13 mouse cellular contexts compared by ENCODE assay signal in genomic region chr9:121334311-121334851, GRCm38 (mm10). TPM values are rescaled to one million over a fixed set of nuclear protein-coding genes. Genes with fewer than 3 reads are reported as not detected.
DNase-seq lines count a peak whose midpoint lies in the region; ATAC-seq and TF ChIP-seq lines count a peak whose summit lies in the region.
"Had no signal": no experiment of that assay in that cellular context is flagged by ENCODE, and none has a peak within 500 bp of the region (broad histone marks: within the 10 kb centered on the region; RNA-seq: fewer than 3 reads in every experiment).

No protein-coding gene starts in this region.

- DNase-seq in heart, postnatal 25 days (ENCODE audit: low spot score): no peak
- no peak for DNase-seq in testis, postnatal 14 days (ENCODE audit: low spot score)
- DNase-seq in limb, embryonic 10.5 days (ENCODE audit: low spot score): no peak
- no peak for DNase-seq in stomach, postnatal 0 days (ENCODE audit: low spot score)
- no peak for DNase-seq in gastrocnemius, postnatal 14 days
- DNase-seq in ovary, postnatal 14 days (ENCODE audit: low spot score): no peak
- DNase-seq: adrenal gland, postnatal 14 days; cerebellum, postnatal 25 days; liver, embryonic 13.5 days; thymus, adult 18-20 months had no signal

- H3K27me3 ChIP-seq in heart, embryonic 13.5 days (replicated peaks): no peaks in the 10 kb centered on the region
- H3K27me3 ChIP-seq in testis, adult 2 months (ENCODE audit: control insufficient read depth, insufficient read depth, low read length): no peaks in the 10 kb centered on the region
- no peaks in the 10 kb centered on the region for H3K27me3 ChIP-seq in limb, embryonic 10.5 days (ENCODE audit: low read depth, poor library complexity, severe bottlenecking)
- no peaks in the 10 kb centered on the region for H3K27me3 ChIP-seq in stomach, postnatal 0 days (ENCODE audit: control insufficient read depth, insufficient read depth, low read length)
- H3K27me3 ChIP-seq: liver, embryonic 13.5 days had no signal

- intact Hi-C loops in heart, postnatal 25 days (cut with DNase I): no loop called here
- intact Hi-C loops in gastrocnemius, postnatal 14 days (cut with DNase I; ENCODE audit: low total_unique reads): no loop called here

- no peaks in the 10 kb centered on the region for H3K36me3 ChIP-seq in heart, embryonic 13.5 days
- H3K36me3 ChIP-seq in testis, adult 2 months (ENCODE audit: control insufficient read depth, insufficient read depth, low read length): no peaks in the 10 kb centered on the region
- H3K36me3 ChIP-seq in limb, embryonic 10.5 days: no peaks in the 10 kb centered on the region
- H3K36me3 ChIP-seq in stomach, postnatal 0 days (ENCODE audit: control insufficient read depth, insufficient read depth, low read length): no peaks in the 10 kb centered on the region
- H3K36me3 ChIP-seq: liver, embryonic 13.5 days had no signal

- peaks cover 95% of the 10 kb centered on the region for H3K4me1 ChIP-seq in heart, embryonic 13.5 days
- H3K4me1 ChIP-seq in testis, adult 2 months (ENCODE audit: control insufficient read depth, insufficient read depth, low read length): peaks cover 32% of the 10 kb centered on the region
- peaks cover 74% of the 10 kb centered on the region for H3K4me1 ChIP-seq in limb, embryonic 10.5 days
- H3K4me1 ChIP-seq in stomach, postnatal 0 days (replicated peaks; ENCODE audit: control insufficient read depth, insufficient read depth): peaks cover 9% of the 10 kb centered on the region

- TF ChIP-seq CTCF in testis, adult 2 months (IDR thresholded peaks at IDR 0.05; ENCODE audit: control insufficient read depth, insufficient read depth, insufficient replicate concordance, low read depth, low read length): no peak
- TF ChIP-seq CTCF in stomach, postnatal 0 days (IDR thresholded peaks at IDR 0.05; ENCODE audit: low read depth): no peak

- no peak for ATAC-seq in heart, embryonic 13.5 days (ENCODE audit: extremely low read depth, insufficient number of reproducible peaks, low FRiP score, low TSS enrichment)
- no peak for ATAC-seq in stomach, postnatal 0 days (ENCODE audit: low FRiP score, low TSS enrichment)

- no peak for TF ChIP-seq EP300 in stomach, postnatal 0 days (optimal IDR thresholded peaks at IDR 0.05)

- TF ChIP-seq POLR2A in testis, adult 2 months (IDR thresholded peaks at IDR 0.05; ENCODE audit: control insufficient read depth, low read depth, low read length): no peak

- H3K9ac ChIP-seq in heart, embryonic 13.5 days: peak overlapping the region; percentile 61
- H3K9ac ChIP-seq in stomach, postnatal 0 days (ENCODE audit: low read length): no peak overlapping the region
- H3K9ac ChIP-seq: liver, embryonic 13.5 days had no signal

- H3K27ac ChIP-seq in heart, embryonic 13.5 days (replicated peaks): peak overlapping the region; percentile 97
- H3K27ac ChIP-seq in testis, adult 2 months (ENCODE audit: control insufficient read depth, insufficient read depth, low read depth, low read length): peak overlapping the region; percentile 45; the same call in 1 of the 2 replicates
- H3K27ac ChIP-seq in limb, embryonic 10.5 days: peak overlapping the region; percentile 90
- H3K27ac ChIP-seq in stomach, postnatal 0 days (replicated peaks): 0 out of 2 replicates have a peak overlapping the region, but pooled peaks have one; percentile 35
- H3K27ac ChIP-seq: kidney, postnatal 0 days; liver, embryonic 13.5 days had no signal

- no peak overlapping the region for H3K4me3 ChIP-seq in heart, embryonic 13.5 days
- no peak overlapping the region for H3K4me3 ChIP-seq in testis, adult 2 months (ENCODE audit: control insufficient read depth, low read depth, low read length)
- no peak overlapping the region for H3K4me3 ChIP-seq in limb, embryonic 10.5 days
- H3K4me3 ChIP-seq in stomach, postnatal 0 days (ENCODE audit: low read depth, low read length): no peak overlapping the region
- H3K4me3 ChIP-seq: liver, embryonic 13.5 days had no signal

- 56% methylated on average over 8 of the region's 8 CpGs for WGBS in heart, embryonic 13.5 days
- 67% methylated on average over 8 of the region's 8 CpGs for WGBS in limb, embryonic 10.5 days
- WGBS in stomach, postnatal 0 days: 41% methylated on average over 8 of the region's 8 CpGs

- H3K9me3 ChIP-seq in heart, embryonic 13.5 days: no peaks in the 10 kb centered on the region
- no peaks in the 10 kb centered on the region for H3K9me3 ChIP-seq in limb, embryonic 10.5 days (replicated peaks)
- no peaks in the 10 kb centered on the region for H3K9me3 ChIP-seq in stomach, postnatal 0 days (ENCODE audit: control insufficient read depth, low read length)
- H3K9me3 ChIP-seq: liver, embryonic 13.5 days had no signal

- H3K4me2 ChIP-seq in heart, embryonic 13.5 days: no peak overlapping the region
- no peak overlapping the region for H3K4me2 ChIP-seq in stomach, postnatal 0 days (replicated peaks; ENCODE audit: low read depth)
- H3K4me2 ChIP-seq: liver, embryonic 13.5 days had no signal

RNA-seq across cellular contexts. Expression of gene Trak1, which starts 37.1 kb away (rescaled TPM):
- polyA plus RNA-seq in heart, embryonic 13.5 days (2015; fragmentation: Nextera tagmentation; extraction: Ambion mirVana): 30.4 and 32.2 TPM in 2 replicates
- total RNA-seq in heart, postnatal 25 days (2021): 100 to 1,000 TPM; 309 to 322 TPM
- 22.2 and 23.1 TPM in 2 replicates for polyA plus RNA-seq in testis, adult 2 months (2012; rRNA removed)
- 9.6 and 12.2 TPM in 2 replicates for polyA plus RNA-seq in limb, embryonic 10.5 days (2016; fragmentation: Nextera tagmentation; extraction: Ambion mirVana)
- 24.0 and 27.7 TPM in 2 replicates for polyA plus RNA-seq in stomach, postnatal 0 days (2015; fragmentation: Nextera tagmentation; extraction: Ambion mirVana)
- total RNA-seq in gastrocnemius, postnatal 14 days (2021): 100 to 1,000 TPM; 167 to 178 TPM

RNA-seq across cellular contexts. Expression of gene Ulk4, which starts 57.4 kb away (rescaled TPM):
- 95.9 and 112 TPM in 2 replicates for polyA plus RNA-seq in heart, embryonic 13.5 days (2015; fragmentation: Nextera tagmentation; extraction: Ambion mirVana)
- under 1 TPM; 0.21 to 0.48 TPM for total RNA-seq in heart, postnatal 25 days (2021)
- 291 and 327 TPM in 2 replicates for polyA plus RNA-seq in testis, adult 2 months (2012; rRNA removed)
- 119 and 140 TPM in 2 replicates for polyA plus RNA-seq in limb, embryonic 10.5 days (2016; fragmentation: Nextera tagmentation; extraction: Ambion mirVana)
- polyA plus RNA-seq in stomach, postnatal 0 days (2015; fragmentation: Nextera tagmentation; extraction: Ambion mirVana): 69.3 and 73.3 TPM in 2 replicates
- total RNA-seq in gastrocnemius, postnatal 14 days (2021): under 1 TPM; 0.31 to 0.41 TPM

Comparison
In these comparisons a context has a peak if more than half of its experiments do, and no peak if none do; other contexts are left out.
1. H3K27ac ChIP-seq: peak in every context shown above with its lines; median percentile 97 in heart, embryonic 13.5 days; 90 in limb, embryonic 10.5 days; 45 in testis, adult 2 months; 35 in stomach, postnatal 0 days.